Mouse (Mus musculus) kidney, embryonic 15.5 days (tissue): ENCODE measurements around the gene B3galt5. TPM values are rescaled to one million over a fixed set of nuclear protein-coding genes. Genes with fewer than 3 reads are reported as not detected.
"Not testable (repeated sequence)": the region's sequence is repeated elsewhere in the genome, so short reads cannot be mapped to it uniquely, and the experiment has no call there.

Source experiments
- ATAC-seq: fragments of 200-750 bp; cut with Nextera tagmentation; replicated peaks from 2 replicates; pipeline ENCODE4 v1.8.0; 2017; ENCODE audit warnings: moderate TSS enrichment; ENCODE audit not compliant: low FRiP score
- H3K27ac ChIP-seq: fragments of 300-500 bp; sonication (generic); 2 replicates; pipeline ENCODE4 v1.5.1; 2015; ENCODE audit warnings: mild to moderate bottlenecking, inconsistent platforms
- H3K27me3 ChIP-seq: fragments of 300-500 bp; sonication (generic); 2 replicates; pipeline ENCODE4 v1.6.1; 2015; ENCODE audit warnings: inconsistent platforms
- H3K36me3 ChIP-seq: fragments of 300-500 bp; sonication (generic); 2 replicates; pipeline ENCODE4 v1.6.1; 2015; ENCODE audit warnings: inconsistent platforms
- H3K4me1 ChIP-seq: fragments of 300-500 bp; sonication (generic); 2 replicates; pipeline ENCODE4 v1.6.1; 2015; ENCODE audit warnings: inconsistent platforms
- H3K4me2 ChIP-seq: fragments of 300-500 bp; sonication (generic); 2 replicates; pipeline ENCODE4 v1.6.1; 2015; ENCODE audit warnings: moderate library complexity, mild to moderate bottlenecking, inconsistent platforms
- H3K4me3 ChIP-seq: fragments of 300-500 bp; sonication (generic); replicated peaks from 2 replicates; pipeline ENCODE4 v1.5.1; 2015; ENCODE audit warnings: mild to moderate bottlenecking, inconsistent platforms
- H3K9ac ChIP-seq: fragments of 300-500 bp; sonication (generic); 2 replicates; pipeline ENCODE4 v1.6.1; 2015; ENCODE audit warnings: mild to moderate bottlenecking, inconsistent platforms
- H3K9me3 ChIP-seq: fragments of 300-500 bp; sonication (generic); replicated peaks from 2 replicates; pipeline ENCODE4 v1.6.1; 2016; ENCODE audit warnings: inconsistent platforms
- WGBS: fragments of 180-500 bp; shearing (Covaris S2); methylation state at CpG from one replicate; pipeline ENCODE4 v1.1.7; 2015; ENCODE audit warnings: mixed read lengths; 5-methylcytosine and 5-hydroxymethylcytosine counted together
- polyA plus RNA-seq: library from polyadenylated mRNA; unstranded; fragments of >200 nt; fragmentation: Nextera tagmentation; extraction: Ambion mirVana; gene quantifications from 2 replicates; pipeline ENCODE4 v1.2.1, GENCODE M21; 2015

B3galt5 gene
- polyA plus RNA-seq, 1 experiment from 2014 or later: 2.4 TPM

DNA sequence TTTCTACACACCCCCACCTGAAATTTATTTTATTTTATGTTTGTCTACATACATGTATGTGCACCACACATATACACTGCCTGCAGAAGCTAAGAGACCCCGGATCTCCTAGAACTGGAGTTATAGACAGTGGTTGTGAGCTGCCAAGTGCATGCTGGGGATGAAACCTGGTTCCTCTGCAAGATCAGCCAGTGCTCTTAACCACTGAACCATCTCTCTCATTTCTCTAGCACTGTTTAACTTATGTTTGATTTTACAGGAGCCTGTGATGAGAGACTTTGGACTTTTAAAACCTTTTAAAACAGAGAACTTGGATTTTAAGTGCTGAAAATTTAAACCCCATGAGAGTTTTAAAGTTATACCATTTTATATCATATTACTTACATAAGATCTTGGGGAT is 87.1 kb downstream of the B3galt5 start:
- no peaks in the 10 kb centered on the region for H3K9me3 ChIP-seq
- H3K36me3 ChIP-seq: no peaks in the 10 kb centered on the region
- H3K4me3 ChIP-seq: no peak overlapping the region
- peaks cover 15% of the 10 kb centered on the region for H3K4me1 ChIP-seq
- 82% methylated on average over 1 of the region's 1 CpGs for WGBS
- H3K27me3 ChIP-seq: no peaks in the 10 kb centered on the region
- no peak; the same call in 1 of the 2 replicates for ATAC-seq
- H3K4me2 ChIP-seq: no peak overlapping the region
- H3K9ac ChIP-seq: no peak overlapping the region
- H3K27ac ChIP-seq: no peak overlapping the region

DNA sequence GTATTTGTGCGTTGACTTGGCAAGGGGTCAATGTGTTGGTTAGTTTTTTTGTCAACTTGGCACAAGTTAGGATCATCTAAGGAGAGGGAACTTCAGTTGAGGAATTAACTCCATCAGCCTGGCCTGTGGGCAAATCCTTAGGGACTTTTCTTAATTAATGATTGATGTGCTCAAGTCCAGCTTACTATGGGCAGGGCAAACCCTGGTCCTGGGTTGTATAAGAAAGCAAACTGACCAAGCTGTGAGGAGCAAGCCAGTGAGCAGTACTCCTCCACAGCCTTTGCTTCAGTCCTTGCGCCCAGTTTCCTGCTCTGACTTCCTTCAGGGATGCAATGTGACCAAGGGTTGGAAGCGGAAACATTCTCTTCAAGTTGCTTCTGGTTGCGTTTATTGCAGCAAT is 87.6 kb downstream of the B3galt5 start:
- Histone ChIP-seq H3K27ac (no peak overlapping the region), H3K36me3 (no peaks in the 10 kb centered on the region), H3K27me3 (no peaks in the 10 kb centered on the region), H3K9me3 (no peaks in the 10 kb centered on the region), H3K4me1 (peaks cover 15% of the 10 kb centered on the region), H3K4me3 (no peak overlapping the region), H3K4me2 (no peak overlapping the region), H3K9ac (no peak overlapping the region)
- 87% methylated on average over 4 of the region's 4 CpGs for whole genome bisulfite sequencing
- peak; percentile 62; the same call in 1 of the 2 replicates for ATAC-seq

DNA sequence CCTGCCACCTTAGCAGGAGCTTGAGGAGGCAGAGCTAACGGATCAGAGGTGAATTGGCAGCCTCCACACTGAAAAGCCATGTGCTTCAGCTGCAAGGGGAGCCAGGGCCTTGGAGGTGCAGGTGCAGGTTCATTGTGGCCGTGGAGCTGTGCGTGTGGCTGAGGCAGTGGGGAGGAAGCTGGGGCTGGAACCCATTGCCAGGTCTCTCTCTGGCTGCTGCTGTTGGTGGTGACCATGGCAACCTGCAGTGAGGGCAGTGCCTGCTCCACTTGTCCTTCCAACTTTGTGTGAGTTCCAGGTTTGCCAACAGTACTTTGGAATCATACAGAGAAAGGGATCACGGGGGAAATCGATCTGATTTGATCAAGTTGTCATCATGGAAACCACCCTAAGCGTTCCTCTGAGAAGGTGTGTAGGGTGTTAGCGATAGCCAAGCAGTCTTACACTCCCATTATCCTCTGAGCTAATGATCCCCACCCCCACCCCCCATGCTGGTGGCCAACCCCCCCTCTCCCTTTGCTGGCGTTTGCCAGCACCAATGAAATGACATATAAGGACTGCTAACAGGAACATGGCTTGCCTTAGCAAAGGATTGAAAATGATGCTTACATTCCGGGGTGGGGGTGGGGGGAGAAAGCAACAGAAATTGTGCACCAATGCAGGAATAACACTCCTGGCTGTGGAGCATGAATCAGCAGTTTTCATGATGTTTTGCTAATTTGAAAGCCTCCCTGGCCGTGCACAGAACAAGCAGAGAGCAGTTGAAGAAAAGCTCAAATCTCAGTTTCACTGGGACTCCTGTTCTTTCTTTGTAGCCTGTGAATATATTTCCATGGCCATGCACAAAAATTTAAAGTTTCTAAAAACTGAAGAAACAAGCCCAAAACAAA is 90.8 kb downstream of the B3galt5 start:
- H3K4me3 ChIP-seq: no peak overlapping the region
- no peak overlapping the region for H3K9ac ChIP-seq
- H3K36me3 ChIP-seq: no peaks in the 10 kb centered on the region
- H3K4me1 ChIP-seq: peaks cover 19% of the 10 kb centered on the region
- H3K9me3 ChIP-seq: no peaks in the 10 kb centered on the region
- 45% methylated on average over 10 of the region's 10 CpGs for WGBS
- ATAC-seq: no peak
- no peaks in the 10 kb centered on the region for H3K27me3 ChIP-seq
- no peak overlapping the region for H3K27ac ChIP-seq
- no peak overlapping the region for H3K4me2 ChIP-seq

DNA sequence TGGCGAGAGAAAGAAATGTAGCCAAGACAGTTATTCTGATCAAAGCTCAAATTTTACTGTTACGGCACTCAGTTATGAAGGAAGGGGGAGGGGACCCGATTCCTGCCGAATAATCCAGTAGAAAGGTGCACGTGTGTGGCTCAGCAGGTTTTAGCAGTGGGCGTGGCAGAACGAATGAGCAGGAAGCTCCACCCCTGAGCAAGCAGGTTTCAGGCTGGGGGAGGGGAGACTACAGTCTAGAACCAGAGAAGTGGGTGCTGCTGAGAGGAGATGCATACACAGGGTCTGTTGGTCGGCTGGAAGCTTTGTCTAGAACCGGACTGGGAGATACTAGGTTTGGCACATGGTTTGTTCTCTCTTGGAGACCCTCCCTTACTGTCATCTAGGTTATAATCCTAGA is 91.7 kb downstream of the B3galt5 start:
- H3K27ac ChIP-seq, H3K4me3 ChIP-seq, H3K9ac ChIP-seq, H3K27me3 ChIP-seq, H3K4me2 ChIP-seq, H3K9me3 ChIP-seq, H3K36me3 ChIP-seq: not testable (repeated sequence)
- 0 out of 2 replicates have a peak, but pooled peaks have one; percentile 47 for ATAC-seq
- WGBS: 32% methylated on average over 9 of the region's 9 CpGs
- peaks cover 19% of the 10 kb centered on the region for H3K4me1 ChIP-seq

DNA sequence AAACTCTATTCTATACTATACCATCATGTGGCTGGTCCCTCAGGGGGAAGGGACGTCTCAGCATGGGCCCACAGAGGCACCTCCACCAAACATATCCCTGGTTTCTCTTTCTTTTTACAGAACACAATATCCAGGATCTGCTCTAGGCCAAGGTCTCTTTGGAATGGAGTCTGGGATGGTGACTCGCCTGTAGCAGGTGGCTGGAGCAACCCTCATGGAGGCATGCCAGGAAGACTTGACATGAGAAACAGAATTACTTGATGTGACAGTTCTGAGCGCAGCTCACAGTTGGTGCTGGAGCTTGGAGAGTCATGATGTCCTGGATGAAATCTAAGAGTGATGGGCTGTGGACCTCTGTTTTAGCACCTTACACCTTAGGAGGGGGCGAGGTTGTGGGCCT is 104.0 kb downstream of the B3galt5 start:
- Histone ChIP-seq H3K4me1 (no peaks in the 10 kb centered on the region), H3K9ac (no peak overlapping the region), H3K27ac (no peak overlapping the region), H3K4me3 (no peak overlapping the region), H3K36me3 (no peaks in the 10 kb centered on the region), H3K4me2 (no peak overlapping the region), H3K9me3 (no peaks in the 10 kb centered on the region), H3K27me3 (no peaks in the 10 kb centered on the region)
- no peak for ATAC-seq
- 84% methylated on average over 4 of the region's 4 CpGs for WGBS

DNA sequence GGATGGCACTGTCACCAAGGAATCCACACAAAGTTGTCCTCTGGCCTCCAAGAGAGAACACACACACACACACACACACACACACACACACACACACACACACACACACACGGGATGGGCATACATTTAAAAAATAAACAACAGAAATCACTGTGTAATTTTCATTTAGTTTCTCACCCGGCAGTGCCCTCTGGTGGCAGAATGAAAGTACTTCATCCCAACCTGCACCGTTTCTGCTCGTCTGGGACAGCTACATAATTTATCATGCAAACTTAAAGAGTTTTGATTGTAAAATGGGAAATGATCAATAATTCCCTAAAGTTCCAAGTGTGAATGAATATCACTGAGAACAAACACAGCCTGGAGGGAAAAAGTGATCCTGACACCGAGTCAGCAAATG is 105.7 kb downstream of the B3galt5 start:
- 10% methylated on average over 5 of the region's 5 CpGs for WGBS
- no peaks in the 10 kb centered on the region for H3K36me3 ChIP-seq

DNA sequence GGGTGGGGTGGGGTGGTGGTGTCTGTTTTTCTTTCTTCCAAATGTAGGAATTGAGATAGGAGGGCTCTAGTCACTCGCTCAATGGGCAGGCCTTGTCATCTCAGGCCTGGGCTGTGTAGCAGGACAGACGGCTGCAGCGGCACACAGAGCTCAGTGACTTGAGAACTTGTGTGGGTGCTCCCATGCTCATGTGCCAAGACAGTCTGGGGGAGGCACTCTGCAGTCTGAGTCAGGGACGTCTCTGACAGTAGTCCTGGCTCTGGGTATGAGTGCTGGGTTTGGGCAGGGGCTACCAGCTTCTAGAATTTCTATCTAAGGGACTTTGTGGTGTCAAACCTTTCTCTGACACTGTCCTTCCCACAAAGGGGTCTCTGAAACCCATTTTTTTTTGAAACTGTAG is 106.3 kb downstream of the B3galt5 start:
- H3K9me3 ChIP-seq: no peaks in the 10 kb centered on the region
- 78% methylated on average over 4 of the region's 4 CpGs for WGBS
- no peak overlapping the region for H3K4me2 ChIP-seq
- H3K27ac ChIP-seq: no peak overlapping the region
- no peak overlapping the region for H3K4me3 ChIP-seq
- no peak overlapping the region for H3K9ac ChIP-seq
- H3K27me3 ChIP-seq: no peaks in the 10 kb centered on the region
- no peaks in the 10 kb centered on the region; the same call in 1 of the 2 replicates for H3K4me1 ChIP-seq
- no peak for ATAC-seq
- H3K36me3 ChIP-seq: no peaks in the 10 kb centered on the region

More for the DNA sequence above, 105.7 kb downstream of the B3galt5 start:
- Histone ChIP-seq H3K4me1 (no peaks in the 10 kb centered on the region; the same call in 1 of the 2 replicates), H3K27ac (no peak overlapping the region), H3K9me3 (no peaks in the 10 kb centered on the region), H3K4me2 (no peak overlapping the region), H3K4me3 (no peak overlapping the region), H3K9ac (no peak overlapping the region), H3K27me3 (no peaks in the 10 kb centered on the region)
- ATAC-seq: no peak

DNA sequence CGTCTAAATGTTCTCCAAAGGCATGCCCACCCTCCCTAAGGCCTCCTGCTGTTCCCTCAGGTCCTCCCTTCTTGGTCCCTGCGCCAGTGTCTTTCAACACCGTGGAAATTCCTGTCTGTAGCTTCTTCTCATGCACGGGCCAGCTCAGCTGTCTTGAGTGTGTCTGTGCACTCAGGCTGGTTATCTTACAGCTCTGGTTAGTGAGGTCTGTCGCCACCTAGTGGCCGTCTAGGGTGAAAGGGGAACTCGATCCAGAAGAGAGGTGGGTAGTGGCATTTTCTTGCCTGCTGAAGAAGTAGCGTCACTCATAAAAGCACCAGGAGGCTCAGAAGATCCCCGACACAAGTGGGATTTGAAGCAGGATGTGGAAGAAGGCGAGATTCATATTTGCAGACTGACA is 109.5 kb downstream of the B3galt5 start:
- no peaks in the 10 kb centered on the region for H3K36me3 ChIP-seq

DNA sequence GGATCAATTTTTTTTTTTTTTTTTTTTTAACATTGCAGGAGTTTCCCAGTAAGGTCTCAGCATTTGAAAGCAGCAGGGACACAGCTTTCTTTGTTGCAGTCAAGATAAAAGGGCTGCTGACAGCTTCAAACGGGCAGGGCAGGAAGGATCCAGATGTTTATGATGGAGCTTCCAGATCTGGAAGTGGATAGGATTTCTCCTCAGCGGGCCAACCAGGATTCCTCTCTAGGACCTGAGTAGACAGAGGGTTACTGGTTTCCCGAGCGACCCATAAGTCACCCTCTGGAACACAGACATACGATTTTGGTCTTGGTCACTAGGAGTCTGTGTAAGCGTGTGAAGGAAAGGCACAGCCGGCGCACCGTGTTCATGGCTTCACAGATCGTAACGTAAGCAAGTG is 112.5 kb downstream of the B3galt5 start:
- Histone ChIP-seq H3K9ac (no peak overlapping the region), H3K36me3 (no peaks in the 10 kb centered on the region), H3K27me3 (no peaks in the 10 kb centered on the region), H3K4me1 (peaks cover 22% of the 10 kb centered on the region), H3K4me3 (0 out of 2 replicates have a peak overlapping the region, but pooled peaks have one; percentile 1), H3K9me3 (no peaks in the 10 kb centered on the region), H3K27ac (peak overlapping the region; percentile 0; the same call in 1 of the 2 replicates), H3K4me2 (peak overlapping the region; percentile 29)
- no peak; the same call in 1 of the 2 replicates for ATAC-seq
- WGBS: 31% methylated on average over 11 of the region's 11 CpGs

More for the DNA sequence above, 109.5 kb downstream of the B3galt5 start:
- Histone ChIP-seq H3K27me3 (no peaks in the 10 kb centered on the region), H3K9me3 (no peaks in the 10 kb centered on the region), H3K4me2 (0 out of 2 replicates have a peak overlapping the region, but pooled peaks have one; percentile 35), H3K27ac (no peak overlapping the region), H3K9ac (no peak overlapping the region), H3K4me1 (peaks cover 22% of the 10 kb centered on the region), H3K4me3 (no peak overlapping the region)
- ATAC-seq: 0 out of 2 replicates have a peak, but pooled peaks have one; percentile 61
- WGBS: 7% methylated on average over 10 of the region's 10 CpGs

DNA sequence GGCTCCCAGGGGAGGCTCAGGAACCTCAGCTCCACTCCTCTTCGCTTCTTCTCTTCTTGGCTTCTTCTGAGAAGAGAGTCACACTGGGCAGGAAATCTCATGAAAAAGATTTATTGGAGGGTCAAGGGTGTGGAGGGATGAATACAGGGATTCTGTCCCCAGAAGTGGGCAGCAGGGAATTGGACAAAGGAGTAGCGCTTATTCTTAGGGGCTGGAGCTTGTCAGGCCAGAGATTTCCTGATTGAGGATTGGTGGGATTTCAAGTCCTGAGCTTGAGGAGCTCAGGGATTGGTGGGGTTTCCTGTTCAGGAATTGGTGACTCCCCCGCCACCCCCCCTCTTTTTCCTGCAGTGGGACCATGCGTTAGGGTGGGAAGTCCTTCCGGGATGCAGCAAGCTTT is 113.2 kb downstream of the B3galt5 start:
- 0 out of 2 replicates have a peak overlapping the region, but pooled peaks have one; percentile 1 for H3K4me3 ChIP-seq
- 47% methylated on average over 5 of the region's 5 CpGs for WGBS
- H3K4me2 ChIP-seq: peak overlapping the region; percentile 29
- no peaks in the 10 kb centered on the region for H3K36me3 ChIP-seq
- H3K27ac ChIP-seq: peak overlapping the region; percentile 0; the same call in 1 of the 2 replicates
- peak; percentile 37; the same call in 1 of the 2 replicates for ATAC-seq
- peaks cover 22% of the 10 kb centered on the region for H3K4me1 ChIP-seq
- no peak overlapping the region for H3K9ac ChIP-seq
- H3K9me3 ChIP-seq: no peaks in the 10 kb centered on the region
- no peaks in the 10 kb centered on the region for H3K27me3 ChIP-seq

DNA sequence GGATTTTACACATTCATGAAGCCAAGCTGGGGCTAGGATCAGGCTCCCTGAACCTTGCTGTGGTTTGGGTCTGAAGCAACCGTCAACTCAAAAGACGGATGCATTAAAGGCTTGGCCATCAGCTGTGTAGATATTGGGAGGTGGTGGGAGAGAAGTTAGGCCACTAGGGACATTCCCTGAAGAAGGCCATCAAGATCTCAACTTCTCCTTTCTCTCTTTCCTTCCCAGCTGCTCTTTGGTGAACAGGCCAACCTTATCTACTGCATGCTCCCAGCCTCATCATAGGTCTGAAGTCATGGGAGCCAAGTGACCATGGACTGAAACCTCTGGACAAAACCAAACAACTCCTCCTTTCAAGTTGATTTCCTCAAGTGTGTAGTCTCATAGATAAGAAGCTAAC is 115.9 kb downstream of the B3galt5 start:
- WGBS: 95% methylated on average over 2 of the region's 2 CpGs

DNA sequence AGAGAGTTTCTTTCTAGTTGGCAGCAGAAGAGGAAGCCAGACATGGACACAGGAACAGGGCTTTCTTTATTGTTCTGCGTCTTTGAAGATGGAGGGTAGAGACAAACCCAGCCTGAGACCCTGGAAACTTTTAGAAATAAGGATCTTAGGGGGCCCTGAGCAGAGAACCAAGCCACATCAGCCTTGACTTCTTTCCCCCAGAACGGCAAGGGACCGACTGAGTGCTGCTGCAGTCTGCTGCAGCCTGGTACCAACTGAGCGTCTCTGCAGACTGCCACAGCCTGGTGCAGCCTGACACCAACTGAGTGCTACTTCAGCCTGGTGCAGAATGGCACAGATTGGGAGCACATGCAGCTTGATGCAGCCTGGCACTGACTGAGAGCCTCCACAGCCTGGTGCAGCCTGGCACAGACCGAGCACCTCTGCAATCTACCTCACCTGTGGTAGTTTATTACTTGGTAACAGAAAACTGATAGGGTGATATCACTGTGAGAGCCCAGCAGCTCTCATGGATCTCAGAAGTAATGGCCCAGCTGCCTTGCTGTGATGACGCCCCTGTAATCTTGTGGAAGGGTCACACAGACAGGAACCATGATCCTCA is 117.8 kb downstream of the B3galt5 start:
- WGBS: 71% methylated on average over 6 of the region's 6 CpGs
- Histone ChIP-seq H3K36me3 (no peaks in the 10 kb centered on the region), H3K27me3 (no peaks in the 10 kb centered on the region)

More for the DNA sequence above, 115.9 kb downstream of the B3galt5 start:
- ATAC-seq: no peak
- no peak overlapping the region for H3K4me3 ChIP-seq
- H3K9ac ChIP-seq: no peak overlapping the region
- H3K36me3 ChIP-seq: no peaks in the 10 kb centered on the region
- no peak overlapping the region for H3K4me2 ChIP-seq
- H3K9me3 ChIP-seq: no peaks in the 10 kb centered on the region
- no peak overlapping the region for H3K27ac ChIP-seq
- H3K27me3 ChIP-seq: no peaks in the 10 kb centered on the region
- H3K4me1 ChIP-seq: peaks cover 28% of the 10 kb centered on the region

More for the DNA sequence above, 117.8 kb downstream of the B3galt5 start:
- H3K4me2 ChIP-seq: no peak overlapping the region
- H3K9me3 ChIP-seq: no peaks in the 10 kb centered on the region
- H3K9ac ChIP-seq: no peak overlapping the region
- H3K27ac ChIP-seq: 0 out of 2 replicates have a peak overlapping the region, but pooled peaks have one; percentile 13
- peak; percentile 20 for ATAC-seq
- H3K4me1 ChIP-seq: peaks cover 26% of the 10 kb centered on the region
- H3K4me3 ChIP-seq: no peak overlapping the region
